Mouse (Mus musculus) hindbrain, embryonic 15.5 days (tissue): ENCODE results near the gene Lrig2. TPM values are rescaled to one million over a fixed set of nuclear protein-coding genes. Genes with fewer than 3 reads are reported as not detected.

Experiments used
- ATAC-seq: fragments of 200-750 bp; cut with Nextera tagmentation; 2 replicates; pipeline ENCODE4 v1.8.0; 2017; ENCODE audit warnings: low read depth, moderate number of reproducible peaks, moderate TSS enrichment; ENCODE audit not compliant: low FRiP score
- H3K27ac ChIP-seq: fragments of 300-500 bp; sonication (generic); replicated peaks from 2 replicates; pipeline ENCODE4 v1.5.1; 2015; ENCODE audit warnings: mild to moderate bottlenecking, inconsistent platforms
- H3K27me3 ChIP-seq: fragments of 300-500 bp; sonication (generic); 2 replicates; pipeline ENCODE4 v1.6.1; 2015; ENCODE audit warnings: control low read depth, inconsistent platforms
- H3K36me3 ChIP-seq: fragments of 300-500 bp; sonication (generic); 2 replicates; pipeline ENCODE4 v1.6.1; 2015; ENCODE audit warnings: control low read depth, inconsistent platforms
- H3K4me1 ChIP-seq: fragments of 300-500 bp; sonication (generic); replicated peaks from 2 replicates; pipeline ENCODE4 v1.6.1; 2015; ENCODE audit warnings: control low read depth, inconsistent platforms
- H3K4me2 ChIP-seq: fragments of 300-500 bp; sonication (generic); 2 replicates; pipeline ENCODE4 v1.6.1; 2015; ENCODE audit warnings: moderate library complexity, mild to moderate bottlenecking, inconsistent platforms
- H3K4me3 ChIP-seq: fragments of 300-500 bp; sonication (generic); 2 replicates; pipeline ENCODE4 v1.5.1; 2015; ENCODE audit warnings: mild to moderate bottlenecking, inconsistent platforms
- H3K9ac ChIP-seq: fragments of 300-500 bp; sonication (generic); 2 replicates; pipeline ENCODE4 v1.6.1; 2015; ENCODE audit warnings: inconsistent platforms
- H3K9me3 ChIP-seq: fragments of 300-500 bp; sonication (generic); 2 replicates; pipeline ENCODE4 v1.6.1; 2016; ENCODE audit warnings: control low read depth, inconsistent platforms
- WGBS: fragments of 180-500 bp; shearing (Covaris S2); methylation state at CpG from one replicate; pipeline ENCODE4 v1.1.7; 2015; 5-methylcytosine and 5-hydroxymethylcytosine counted together
- polyA plus RNA-seq: library from polyadenylated mRNA; unstranded; fragments of >200 nt; fragmentation: Nextera tagmentation; extraction: Ambion mirVana; gene quantifications from 2 replicates; pipeline ENCODE4 v1.2.1, GENCODE M21; 2015

Lrig2 gene
- polyA plus RNA-seq, 1 experiment from 2014 or later = 25.5 TPM

DNA sequence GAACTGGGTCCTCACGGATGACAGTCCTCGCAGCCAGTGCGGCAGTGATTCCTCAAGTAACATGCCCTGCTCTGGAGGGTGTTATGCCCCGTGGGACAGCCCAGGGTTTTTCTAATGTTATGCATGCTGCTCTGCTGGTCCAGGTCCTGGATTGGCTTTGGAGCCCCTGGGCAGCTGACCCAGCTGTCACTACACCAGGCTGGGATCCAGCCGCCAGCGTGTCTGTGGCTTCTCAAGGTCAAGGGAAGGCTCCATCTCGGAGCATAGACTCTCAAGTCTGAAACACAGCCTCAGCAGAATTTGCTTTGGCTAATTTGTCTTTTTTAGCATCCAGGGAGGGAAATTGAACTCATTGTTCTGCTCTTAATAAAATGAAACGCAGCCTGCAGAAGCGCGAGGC, 121.6 kb downstream of the Lrig2 start:
- Histone ChIP-seq H3K27me3 (no peaks in the 10 kb centered on the region), H3K36me3 (no peaks in the 10 kb centered on the region), H3K9me3 (no peaks in the 10 kb centered on the region), H3K4me3 (no peak overlapping the region), H3K9ac (no peak overlapping the region), H3K4me1 (peaks cover 13% of the 10 kb centered on the region; the same call in 1 of the 2 replicates), H3K4me2 (no peak overlapping the region), H3K27ac (peak overlapping the region; percentile 43; the same call in 1 of the 2 replicates)
- WGBS = 43% methylated on average over 10 of the region's 10 CpGs
- ATAC-seq = peak; percentile 36; the same call in 1 of the 2 replicates

DNA sequence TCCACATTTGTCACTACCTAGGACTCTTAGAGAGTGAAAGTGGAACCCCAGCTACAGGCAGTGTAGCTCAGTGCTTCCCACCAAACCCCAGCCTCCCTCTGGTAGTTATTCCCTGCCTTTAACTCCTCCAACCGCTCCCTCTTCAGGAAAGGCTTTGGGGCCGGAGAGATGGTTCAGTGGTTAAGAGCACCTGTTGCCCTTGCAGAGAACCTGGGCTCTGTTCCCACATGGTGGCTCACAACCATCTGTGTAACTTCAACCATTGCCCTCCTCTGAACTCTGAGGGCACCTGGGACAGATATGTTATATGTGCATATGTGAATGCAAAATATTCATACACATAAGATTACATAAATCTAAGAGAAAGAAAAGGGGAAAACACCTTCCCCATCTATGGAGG, 122.3 kb downstream of the Lrig2 start:
- Histone ChIP-seq H3K9me3 (no peaks in the 10 kb centered on the region), H3K27ac (no peak overlapping the region), H3K36me3 (no peaks in the 10 kb centered on the region), H3K4me3 (no peak overlapping the region), H3K27me3 (no peaks in the 10 kb centered on the region), H3K4me2 (no peak overlapping the region), H3K9ac (no peak overlapping the region), H3K4me1 (peaks cover 13% of the 10 kb centered on the region; the same call in 1 of the 2 replicates)
- no peak for ATAC-seq
- WGBS = 85% methylated on average over 2 of the region's 2 CpGs

DNA sequence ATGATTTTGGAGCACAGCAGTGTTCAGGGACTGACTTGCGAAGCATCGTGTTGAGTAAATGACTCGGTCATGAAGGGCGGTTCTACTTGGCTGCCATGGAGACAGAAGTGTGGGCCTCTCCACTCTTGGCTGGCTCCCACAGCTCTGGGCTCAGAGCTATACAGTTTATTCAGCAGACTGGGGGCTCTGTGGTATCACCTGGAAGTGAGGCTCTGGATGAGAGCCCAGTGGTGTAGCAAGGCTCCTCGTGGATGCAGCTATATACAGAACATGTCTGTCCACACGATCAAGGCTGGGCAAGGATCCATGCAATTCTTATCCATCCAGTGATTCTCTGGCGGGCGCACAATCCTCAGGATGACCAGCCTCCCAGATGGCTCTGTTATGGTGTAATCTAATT, 126.1 kb downstream of the Lrig2 start:
- Histone ChIP-seq H3K36me3 (no peaks in the 10 kb centered on the region), H3K4me3 (no peak overlapping the region), H3K9ac (no peak overlapping the region), H3K9me3 (no peaks in the 10 kb centered on the region), H3K4me1 (peaks cover 18% of the 10 kb centered on the region; the same call in 1 of the 2 replicates), H3K4me2 (no peak overlapping the region), H3K27me3 (no peaks in the 10 kb centered on the region), H3K27ac (0 out of 2 replicates have a peak overlapping the region, but pooled peaks have one; percentile 5)
- peak; percentile 72 for ATAC-seq
- 60% methylated on average over 8 of the region's 8 CpGs for WGBS

DNA sequence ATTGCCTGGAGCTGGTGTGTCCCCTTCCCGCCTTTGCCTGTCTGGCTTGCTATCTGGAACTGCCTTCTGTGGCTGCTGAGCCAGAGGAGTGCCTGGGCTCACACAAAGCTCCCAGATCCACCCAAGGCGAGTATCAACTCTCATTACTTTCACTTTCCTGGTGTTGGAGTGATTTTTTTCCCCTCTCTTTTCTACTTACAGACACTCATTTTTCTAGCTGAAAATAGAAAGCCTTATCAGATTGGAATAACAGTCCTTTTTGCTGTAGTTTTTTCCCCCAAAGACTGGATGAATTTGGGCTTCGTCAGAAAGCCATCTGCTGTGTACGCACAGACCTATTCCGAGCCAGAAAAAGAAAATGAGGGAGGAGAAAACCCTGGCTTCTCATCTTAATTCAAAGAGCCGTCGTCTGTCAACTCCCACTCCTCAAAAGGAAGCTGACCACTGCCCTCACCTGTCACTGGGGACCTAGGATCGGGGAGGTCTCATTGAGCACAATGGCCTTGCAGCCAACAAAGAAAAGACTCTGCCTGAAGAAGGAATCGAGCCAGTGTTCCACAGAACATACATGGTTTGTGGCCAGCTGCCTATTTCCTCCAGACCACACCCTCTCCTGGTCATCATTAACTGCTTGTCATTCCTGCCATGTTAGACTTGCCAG, 127.9 kb downstream of the Lrig2 start:
- ATAC-seq = no peak
- peak overlapping the region; percentile 49; the same call in 1 of the 2 replicates for H3K27ac ChIP-seq

DNA sequence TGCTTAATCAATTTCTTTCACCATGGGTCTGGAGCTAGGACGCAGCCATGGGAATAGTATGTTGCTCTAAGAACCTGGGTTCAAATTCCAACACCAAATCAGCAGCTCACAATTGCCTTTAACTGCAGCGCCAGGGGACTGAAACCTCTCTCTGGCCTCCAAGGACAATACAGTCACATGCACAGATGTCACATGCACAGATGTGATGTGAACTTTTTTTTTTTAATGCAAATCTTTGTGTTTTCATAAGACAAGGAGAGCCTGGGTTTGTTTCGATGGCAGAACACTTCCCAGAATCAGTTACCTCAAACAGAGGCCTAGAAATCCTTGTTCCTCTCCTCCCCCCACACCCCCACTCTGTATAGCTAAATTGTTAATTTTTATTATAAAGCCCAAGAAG, 133.5 kb downstream of the Lrig2 start:
- Histone ChIP-seq H3K27me3 (no peaks in the 10 kb centered on the region), H3K4me1 (no peaks in the 10 kb centered on the region), H3K36me3 (no peaks in the 10 kb centered on the region), H3K9ac (no peak overlapping the region), H3K27ac (no peak overlapping the region), H3K4me2 (no peak overlapping the region), H3K9me3 (no peaks in the 10 kb centered on the region), H3K4me3 (no peak overlapping the region)
- WGBS = 69% methylated on average over 3 of the region's 3 CpGs
- no peak for ATAC-seq

More for the DNA sequence above, 127.9 kb downstream of the Lrig2 start:
- Histone ChIP-seq H3K9me3 (no peaks in the 10 kb centered on the region), H3K36me3 (no peaks in the 10 kb centered on the region), H3K4me3 (no peak overlapping the region), H3K4me2 (no peak overlapping the region), H3K27me3 (no peaks in the 10 kb centered on the region), H3K4me1 (peaks cover 11% of the 10 kb centered on the region; the same call in 1 of the 2 replicates), H3K9ac (no peak overlapping the region)
- WGBS = 42% methylated on average over 9 of the region's 9 CpGs

DNA sequence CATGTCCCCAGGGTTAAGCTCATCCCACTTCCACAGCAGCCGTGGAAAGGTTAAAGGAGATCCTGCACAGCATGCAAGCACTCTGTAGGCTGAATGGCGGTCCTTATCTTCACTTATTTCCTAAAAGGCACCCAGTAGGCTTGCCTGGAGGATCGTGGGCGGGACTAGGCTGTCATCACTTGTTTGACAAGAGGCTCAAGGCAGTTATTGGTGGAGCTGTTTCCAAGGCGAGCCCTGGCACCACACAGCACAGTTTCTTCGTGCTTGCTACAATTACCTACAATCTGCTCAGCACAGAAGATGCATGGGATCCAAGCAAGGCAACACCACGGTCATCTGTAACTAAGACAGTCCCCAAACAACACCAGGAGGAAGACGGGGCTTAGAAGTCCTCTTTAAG, 137.8 kb downstream of the Lrig2 start:
- ATAC-seq = no peak
- no peaks in the 10 kb centered on the region for H3K9me3 ChIP-seq
- no peak overlapping the region for H3K4me2 ChIP-seq
- H3K27ac ChIP-seq = no peak overlapping the region
- no peak overlapping the region for H3K4me3 ChIP-seq
- no peaks in the 10 kb centered on the region for H3K4me1 ChIP-seq
- WGBS = 80% methylated on average over 8 of the region's 8 CpGs
- H3K9ac ChIP-seq = no peak overlapping the region
- no peaks in the 10 kb centered on the region for H3K36me3 ChIP-seq
- no peaks in the 10 kb centered on the region for H3K27me3 ChIP-seq

DNA sequence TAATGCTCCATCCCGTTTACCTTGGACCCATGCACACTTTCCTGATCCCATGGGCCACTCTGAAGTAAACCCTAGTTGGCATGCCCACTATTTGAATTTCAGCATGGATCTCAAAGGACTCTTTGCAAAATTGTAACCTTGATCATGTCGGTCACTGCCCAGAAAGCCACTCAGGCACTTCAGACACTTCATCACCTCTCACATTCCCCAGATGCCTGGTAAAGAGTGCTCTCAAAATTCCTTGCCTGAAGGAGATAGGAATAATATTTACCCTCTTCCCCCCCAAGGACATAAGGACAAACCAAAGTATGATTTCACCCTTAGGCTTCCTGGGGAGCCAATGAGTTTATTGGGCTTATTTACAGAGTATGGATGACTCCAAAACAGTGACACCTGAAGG, 139.3 kb downstream of the Lrig2 start:
- Histone ChIP-seq H3K27me3 (no peaks in the 10 kb centered on the region), H3K9me3 (no peaks in the 10 kb centered on the region), H3K4me1 (no peaks in the 10 kb centered on the region), H3K9ac (no peak overlapping the region), H3K36me3 (no peaks in the 10 kb centered on the region), H3K4me2 (no peak overlapping the region), H3K27ac (no peak overlapping the region), H3K4me3 (no peak overlapping the region)
- ATAC-seq = no peak
- 94% methylated on average over 2 of the region's 2 CpGs for WGBS

DNA sequence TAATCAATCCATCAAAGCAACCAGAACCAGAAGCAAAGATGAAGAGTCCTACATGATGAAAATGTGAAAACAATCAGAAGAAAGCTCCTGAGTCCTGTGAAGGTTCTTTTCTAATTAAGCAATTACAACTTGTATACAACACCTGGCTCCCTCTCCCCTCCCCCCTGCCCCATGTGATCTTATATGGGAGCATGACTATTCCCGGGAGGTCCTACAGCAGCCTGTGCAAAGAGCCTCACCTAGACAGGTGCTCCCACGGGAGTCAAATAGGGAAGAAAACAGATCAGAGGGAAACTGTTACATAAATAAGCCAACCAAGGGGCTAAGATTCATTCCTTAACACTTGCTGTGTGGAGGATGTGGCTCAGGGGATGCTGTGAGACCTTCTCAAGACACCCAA, 143.8 kb downstream of the Lrig2 start:
- Histone ChIP-seq H3K9ac (no peak overlapping the region), H3K4me3 (no peak overlapping the region), H3K27me3 (no peaks in the 10 kb centered on the region), H3K4me1 (no peaks in the 10 kb centered on the region), H3K4me2 (no peak overlapping the region), H3K9me3 (no peaks in the 10 kb centered on the region), H3K27ac (no peak overlapping the region), H3K36me3 (no peaks in the 10 kb centered on the region)
- no peak for ATAC-seq
- WGBS = 78% methylated on average over 2 of the region's 2 CpGs

DNA sequence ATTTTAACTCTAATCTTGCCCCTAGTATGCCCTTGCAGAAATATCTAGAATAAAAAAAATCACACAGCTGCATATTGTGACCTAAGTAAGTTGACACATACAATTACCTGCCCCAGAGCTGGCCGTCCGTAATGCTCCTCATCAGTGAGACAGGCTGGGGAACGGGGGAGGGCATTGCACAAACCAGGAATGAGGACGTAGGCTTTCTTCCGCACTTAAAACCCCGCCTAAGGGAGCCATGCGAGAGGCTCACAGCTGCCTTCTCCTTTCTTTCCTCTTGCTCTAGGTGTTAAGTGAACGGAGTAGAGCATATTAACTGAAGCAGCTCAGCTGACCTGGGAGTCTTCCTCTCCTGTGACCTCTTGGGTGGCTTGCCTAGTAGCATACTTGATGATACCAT, 149.9 kb downstream of the Lrig2 start:
- H3K4me3 ChIP-seq = no peak overlapping the region
- no peaks in the 10 kb centered on the region for H3K36me3 ChIP-seq
- no peak overlapping the region for H3K9ac ChIP-seq
- no peaks in the 10 kb centered on the region for H3K9me3 ChIP-seq
- H3K27ac ChIP-seq = no peak overlapping the region
- no peaks in the 10 kb centered on the region for H3K27me3 ChIP-seq
- ATAC-seq = no peak
- WGBS = 84% methylated on average over 8 of the region's 8 CpGs
- H3K4me1 ChIP-seq = no peaks in the 10 kb centered on the region
- no peak overlapping the region for H3K4me2 ChIP-seq

DNA sequence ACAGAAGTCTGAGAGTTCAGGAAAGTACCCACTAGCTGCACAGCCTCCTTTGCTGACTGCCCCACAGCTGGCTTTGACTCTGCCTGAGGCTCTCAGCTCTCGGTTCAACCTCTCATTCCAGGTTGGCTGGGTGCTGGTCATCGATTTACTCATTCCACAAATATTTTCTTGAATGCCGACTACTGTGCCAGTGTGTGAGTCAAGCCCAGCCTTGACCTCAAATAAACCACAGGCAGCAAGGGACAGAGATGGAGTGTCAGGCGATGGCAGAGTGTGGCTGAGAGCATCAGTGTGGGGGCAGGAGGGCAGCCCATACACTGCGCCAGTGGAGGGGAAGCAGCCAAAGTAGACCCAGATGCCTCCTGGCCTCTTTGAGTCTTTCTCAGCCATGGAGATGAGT, 151.4 kb downstream of the Lrig2 start:
- no peaks in the 10 kb centered on the region for H3K27me3 ChIP-seq
- WGBS = 81% methylated on average over 5 of the region's 5 CpGs
- ATAC-seq = no peak

DNA sequence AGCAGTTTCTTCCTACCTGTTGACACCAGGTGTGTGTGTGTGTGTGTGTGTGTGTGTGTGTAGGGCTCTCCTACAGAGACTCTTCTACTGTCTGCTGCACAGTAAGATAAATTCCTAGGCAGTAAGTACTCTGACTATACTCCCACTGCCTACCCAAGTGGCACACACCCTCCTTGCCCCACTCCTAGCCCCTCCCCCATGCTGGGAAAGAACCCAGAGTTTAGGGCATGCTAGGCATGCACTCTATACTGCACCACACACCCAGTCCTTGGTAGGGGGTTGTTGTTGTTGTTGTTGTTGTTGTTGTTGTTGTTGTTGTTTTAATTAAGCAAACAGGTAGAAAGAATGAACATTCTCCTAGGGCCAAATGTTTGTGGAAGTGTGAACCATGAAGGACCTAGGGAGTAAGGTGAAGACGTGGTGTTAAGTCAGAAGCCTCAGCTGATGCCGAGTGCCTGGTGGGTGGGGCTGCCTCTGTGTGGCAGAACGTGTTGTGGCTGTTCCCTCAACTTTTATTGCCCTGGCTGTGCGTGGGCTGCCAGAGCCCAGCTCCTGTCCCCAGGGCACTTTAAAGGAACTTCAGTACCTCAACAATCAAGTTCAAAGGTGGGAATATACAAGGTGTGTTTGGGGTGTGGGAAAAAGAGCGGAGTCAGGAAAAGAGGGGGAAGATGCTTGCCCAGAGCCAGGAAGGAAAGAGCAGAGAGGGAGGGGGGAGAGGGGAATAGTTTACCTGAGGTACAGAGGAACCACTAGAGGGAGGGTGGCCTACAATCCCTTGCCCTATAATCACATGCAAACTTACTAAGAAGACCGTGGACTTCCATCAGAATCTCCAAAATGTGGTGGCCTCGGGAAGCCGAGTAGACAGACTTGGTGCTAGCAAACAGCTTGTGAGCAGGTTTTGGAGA, 152.2 kb downstream of the Lrig2 start:
- no peak overlapping the region for H3K27ac ChIP-seq
- no peak for ATAC-seq
- no peak overlapping the region for H3K4me2 ChIP-seq
- H3K9ac ChIP-seq = no peak overlapping the region
- no peaks in the 10 kb centered on the region for H3K36me3 ChIP-seq
- no peaks in the 10 kb centered on the region for H3K9me3 ChIP-seq
- no peak overlapping the region for H3K4me3 ChIP-seq
- no peaks in the 10 kb centered on the region for H3K4me1 ChIP-seq
- H3K27me3 ChIP-seq = no peaks in the 10 kb centered on the region
- WGBS = 74% methylated on average over 8 of the region's 8 CpGs

More for the DNA sequence above, 151.4 kb downstream of the Lrig2 start:
- H3K4me3 ChIP-seq = no peak overlapping the region
- H3K9me3 ChIP-seq = no peaks in the 10 kb centered on the region
- no peaks in the 10 kb centered on the region for H3K36me3 ChIP-seq
- H3K27ac ChIP-seq = no peak overlapping the region
- no peaks in the 10 kb centered on the region for H3K4me1 ChIP-seq
- no peak overlapping the region for H3K9ac ChIP-seq
- no peak overlapping the region for H3K4me2 ChIP-seq

DNA sequence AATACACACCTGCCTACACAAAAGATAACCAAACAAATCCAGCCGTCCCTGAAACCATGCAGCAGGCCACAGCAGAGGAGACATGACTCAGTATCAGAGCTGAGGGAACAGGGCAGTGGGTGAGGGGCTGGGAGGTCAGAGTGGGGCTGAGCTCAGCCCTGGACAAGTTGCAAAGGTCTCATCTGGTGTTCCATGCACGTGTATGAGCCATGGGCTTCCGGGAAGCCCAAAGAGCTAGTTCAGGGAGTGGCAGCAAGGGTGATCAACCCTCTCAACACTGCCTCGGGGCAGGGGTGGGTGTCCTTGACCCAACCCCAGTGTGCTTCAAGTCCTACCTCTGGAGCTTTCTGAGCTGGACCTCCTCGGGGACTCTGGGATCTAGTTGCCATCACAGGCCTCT, 153.0 kb downstream of the Lrig2 start:
- H3K36me3 ChIP-seq = no peaks in the 10 kb centered on the region
- H3K4me3 ChIP-seq = no peak overlapping the region
- H3K4me1 ChIP-seq = no peaks in the 10 kb centered on the region
- no peak overlapping the region for H3K9ac ChIP-seq
- H3K9me3 ChIP-seq = no peaks in the 10 kb centered on the region
- no peak for ATAC-seq
- 88% methylated on average over 5 of the region's 5 CpGs for WGBS
- H3K4me2 ChIP-seq = no peak overlapping the region
- H3K27me3 ChIP-seq = no peaks in the 10 kb centered on the region
- no peak overlapping the region for H3K27ac ChIP-seq
